Mouse (Mus musculus): ENCODE measurements around the gene Rpl38.

GRCm38 (mm10) chr11:114702996-114703361 lies 34.7 kb downstream of the Rpl38 start:
- TF ChIP-seq CTCF (IDR thresholded peaks at IDR 0.05; ENCODE audit: low read depth, low read length) (no peak), POLR2A (IDR thresholded peaks at IDR 0.05; ENCODE audit: insufficient read depth, low read length) (no peak), EP300 (IDR thresholded peaks at IDR 0.05; ENCODE audit: insufficient read depth, low read depth, low read length) (no peak)
